Mouse (Mus musculus): ENCODE results near the gene Dennd5b. TPM values are rescaled to one million over a fixed set of nuclear protein-coding genes. Genes with fewer than 3 reads are reported as not detected.
"Not testable (repeated sequence)": the region's sequence is repeated elsewhere in the genome, so short reads cannot be mapped to it uniquely, and the experiment has no call there.

Gene Dennd5b
- polyA plus RNA-seq, 1 experiment, result 9.1 TPM

DNA sequence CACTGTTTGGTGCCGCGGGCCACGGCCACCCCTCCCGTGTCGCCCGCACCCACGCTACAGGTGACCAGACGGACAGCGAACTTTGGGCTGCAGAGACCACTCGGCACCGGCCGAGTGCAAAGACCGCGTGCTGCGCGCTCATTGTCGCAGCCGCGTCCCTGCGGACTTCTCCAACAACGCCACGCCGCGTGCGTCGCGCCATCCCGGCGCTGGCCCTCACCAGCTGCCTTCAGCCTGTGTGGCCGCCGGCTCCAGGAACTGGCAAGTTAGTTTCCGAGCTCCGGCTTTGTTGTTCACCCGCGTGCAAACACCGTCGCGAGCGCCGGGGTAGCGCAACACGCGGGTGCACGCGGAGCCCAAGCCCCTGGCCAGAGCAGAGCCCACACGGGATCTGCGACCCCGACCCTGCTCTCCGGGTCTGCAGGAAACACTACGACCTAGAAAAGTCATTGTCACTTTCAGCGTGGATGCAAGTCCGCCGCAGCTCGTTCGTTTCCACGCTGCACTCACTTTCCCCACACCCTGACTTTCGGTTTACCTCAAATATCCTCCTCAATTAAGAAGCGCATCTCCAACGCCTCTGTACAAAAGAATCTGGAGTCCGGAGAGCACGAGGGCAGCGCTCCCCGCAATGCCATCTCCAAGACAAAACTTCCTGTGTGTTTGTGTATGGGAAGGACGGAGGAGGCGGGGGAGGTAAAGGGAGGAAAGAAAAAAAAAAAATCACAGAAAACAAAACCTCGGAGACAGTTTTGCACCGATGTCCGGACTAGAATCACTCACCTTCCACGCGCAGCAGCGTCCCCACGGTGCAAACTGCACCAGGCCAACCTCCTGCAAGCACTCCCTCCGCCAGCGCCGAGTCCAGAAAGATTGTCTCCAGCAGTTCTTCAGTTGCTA is 155.7 kb downstream of the Dennd5b start:
- Histone ChIP-seq H3K36me3 (ENCODE audit: control insufficient read depth, insufficient read depth, low read length) (no peaks in the 10 kb centered on the region), H3K4me3 (ENCODE audit: control insufficient read depth, low read depth, low read length) (peak overlapping the region; percentile 83), H3K27ac (ENCODE audit: control insufficient read depth, insufficient read depth, low read depth, low read length) (peak overlapping the region; percentile 69), H3K4me1 (ENCODE audit: control insufficient read depth, insufficient read depth, low read length) (peaks cover 14% of the 10 kb centered on the region), H3K27me3 (ENCODE audit: control insufficient read depth, insufficient read depth, low read length) (no peaks in the 10 kb centered on the region)
- TF ChIP-seq CTCF (IDR thresholded peaks at IDR 0.05; ENCODE audit: control insufficient read depth, insufficient read depth, insufficient replicate concordance, low read depth, low read length) (no peak), POLR2A (IDR thresholded peaks at IDR 0.05; ENCODE audit: control insufficient read depth, low read depth, low read length) (no peak)

DNA sequence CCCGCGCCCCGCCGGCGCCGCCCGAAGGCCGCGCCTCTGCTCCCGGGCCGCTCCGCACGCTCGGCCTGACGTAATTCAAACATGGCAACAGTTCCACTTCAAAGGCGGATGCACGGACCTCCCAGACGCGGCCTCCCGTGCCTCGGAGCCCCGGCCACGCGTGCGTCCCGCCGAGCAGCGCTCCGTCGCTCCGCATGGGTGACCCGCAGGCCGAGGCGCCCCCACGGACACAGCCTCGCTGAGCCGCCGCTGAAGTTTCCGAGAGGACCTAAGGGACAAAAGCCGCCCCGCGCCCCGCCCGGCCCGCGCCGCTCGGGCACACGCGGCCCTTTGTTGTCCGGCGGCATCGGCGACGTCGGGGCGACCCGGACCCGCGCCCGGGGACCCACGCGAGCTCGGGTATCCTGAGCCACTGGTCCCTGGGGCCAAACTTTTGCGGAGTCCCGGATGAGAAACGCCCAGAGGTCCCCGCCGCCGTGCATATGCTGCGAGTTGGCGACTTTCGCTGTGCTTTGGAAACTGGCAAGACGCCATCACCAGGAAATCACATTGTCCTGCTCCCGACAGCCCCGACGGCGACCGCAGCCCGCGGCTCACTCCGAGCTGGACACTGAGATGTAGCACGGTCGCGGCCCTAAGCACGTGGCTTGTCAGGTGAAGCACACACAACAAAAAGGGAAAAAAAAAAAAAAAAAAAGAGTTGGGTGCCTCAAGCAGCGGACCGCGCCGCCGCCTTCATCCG is 156.5 kb downstream of the Dennd5b start:
- Histone ChIP-seq H3K27ac (ENCODE audit: control insufficient read depth, insufficient read depth, low read depth, low read length) (peak overlapping the region; percentile 69), H3K27me3 (ENCODE audit: control insufficient read depth, insufficient read depth, low read length) (no peaks in the 10 kb centered on the region), H3K4me3 (ENCODE audit: control insufficient read depth, low read depth, low read length) (peak overlapping the region; percentile 83), H3K4me1 (ENCODE audit: control insufficient read depth, insufficient read depth, low read length) (peaks cover 14% of the 10 kb centered on the region), H3K36me3 (ENCODE audit: control insufficient read depth, insufficient read depth, low read length) (no peaks in the 10 kb centered on the region)
- TF ChIP-seq CTCF (IDR thresholded peaks at IDR 0.05; ENCODE audit: control insufficient read depth, insufficient read depth, insufficient replicate concordance, low read depth, low read length) (no peak), POLR2A (IDR thresholded peaks at IDR 0.05; ENCODE audit: control insufficient read depth, low read depth, low read length) (no peak)

DNA sequence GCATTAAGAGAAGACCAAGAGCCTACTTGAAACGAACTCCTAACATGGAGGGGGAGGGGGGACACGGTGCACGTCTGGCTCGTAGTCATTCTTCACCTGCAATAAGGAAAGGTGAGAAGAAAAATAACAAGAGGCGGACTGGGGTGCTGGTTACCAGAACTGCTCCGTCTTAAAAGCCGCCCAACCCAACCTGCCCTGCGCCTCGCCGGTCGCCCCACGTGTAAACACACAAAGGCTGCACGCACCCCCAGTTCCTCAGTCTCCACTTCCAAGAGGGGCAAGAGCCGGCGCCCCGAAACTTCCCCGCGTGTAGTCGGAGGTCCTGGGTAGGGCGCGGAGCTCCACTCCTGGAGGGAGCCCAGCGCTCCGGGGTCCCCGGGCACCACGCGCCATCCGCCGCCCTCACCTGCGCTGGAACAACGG is 157.1 kb downstream of the Dennd5b start:
- H3K4me1 ChIP-seq (ENCODE audit: control insufficient read depth, insufficient read depth, low read length), result peaks cover 14% of the 10 kb centered on the region
- TF ChIP-seq POLR2A (IDR thresholded peaks at IDR 0.05; ENCODE audit: control insufficient read depth, low read depth, low read length) (no peak), CTCF (IDR thresholded peaks at IDR 0.05; ENCODE audit: control insufficient read depth, insufficient read depth, insufficient replicate concordance, low read depth, low read length) (no peak)
- H3K36me3 ChIP-seq (ENCODE audit: control insufficient read depth, insufficient read depth, low read length), result no peaks in the 10 kb centered on the region

DNA sequence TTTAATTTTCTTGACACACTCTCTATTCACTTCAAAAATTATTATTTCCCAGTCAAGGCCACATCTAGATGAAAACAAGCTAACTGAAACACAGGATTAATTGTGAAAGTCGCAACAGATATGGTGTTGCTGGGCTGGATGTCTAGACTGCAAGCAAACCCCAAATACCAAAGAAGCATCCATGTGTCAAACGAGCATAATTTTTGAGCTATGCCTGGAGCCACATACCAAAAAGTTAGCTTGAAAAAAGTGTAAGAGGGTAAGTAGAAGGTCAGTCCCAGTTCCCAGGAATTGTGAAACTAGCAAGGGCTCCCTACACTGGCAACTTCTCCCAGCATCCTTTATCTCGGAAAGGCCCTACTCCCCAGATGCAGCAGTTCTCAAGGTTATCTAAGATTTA is 157.8 kb downstream of the Dennd5b start:
- Histone ChIP-seq H3K27ac (ENCODE audit: control insufficient read depth, insufficient read depth, low read depth, low read length) (no peak overlapping the region), H3K27me3 (ENCODE audit: control insufficient read depth, insufficient read depth, low read length) (no peaks in the 10 kb centered on the region), H3K4me1 (ENCODE audit: control insufficient read depth, insufficient read depth, low read length) (peaks cover 14% of the 10 kb centered on the region), H3K4me3 (ENCODE audit: control insufficient read depth, low read depth, low read length) (no peak overlapping the region), H3K36me3 (ENCODE audit: control insufficient read depth, insufficient read depth, low read length) (no peaks in the 10 kb centered on the region)
- no peak for TF ChIP-seq POLR2A (IDR thresholded peaks at IDR 0.05; ENCODE audit: control insufficient read depth, low read depth, low read length)
- no peak for TF ChIP-seq CTCF (IDR thresholded peaks at IDR 0.05; ENCODE audit: control insufficient read depth, insufficient read depth, insufficient replicate concordance, low read depth, low read length)

More for the DNA sequence above, 157.1 kb downstream of the Dennd5b start:
- H3K4me3 ChIP-seq (ENCODE audit: control insufficient read depth, low read depth, low read length), result peak overlapping the region; percentile 83
- peak overlapping the region; percentile 69 for H3K27ac ChIP-seq (ENCODE audit: control insufficient read depth, insufficient read depth, low read depth, low read length)
- H3K27me3 ChIP-seq (ENCODE audit: control insufficient read depth, insufficient read depth, low read length), result no peaks in the 10 kb centered on the region

DNA sequence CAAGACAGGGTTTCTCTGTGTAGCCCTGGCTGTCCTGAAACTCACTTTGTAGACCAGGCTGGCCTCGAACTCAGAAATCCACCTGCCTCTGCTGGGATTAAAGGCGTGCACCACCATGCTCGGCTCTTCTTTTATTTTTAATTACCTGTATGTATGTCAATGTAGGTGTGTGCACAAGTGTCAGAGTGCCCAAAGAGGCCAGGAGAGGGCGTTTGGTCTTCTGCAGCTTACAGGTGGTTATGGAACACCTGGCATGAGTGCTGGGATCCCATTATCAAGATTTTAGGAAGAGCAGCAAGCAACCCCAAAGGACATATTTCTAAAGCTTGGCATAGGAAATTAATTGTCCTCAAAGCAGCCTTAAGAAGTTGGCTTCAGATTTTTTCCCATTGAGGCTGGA is 159.1 kb downstream of the Dennd5b start:
- Histone ChIP-seq H3K4me3 (ENCODE audit: control insufficient read depth, low read depth, low read length) (no peak overlapping the region), H3K4me1 (ENCODE audit: control insufficient read depth, insufficient read depth, low read length) (peaks cover 14% of the 10 kb centered on the region)
- TF ChIP-seq CTCF (IDR thresholded peaks at IDR 0.05; ENCODE audit: control insufficient read depth, insufficient read depth, insufficient replicate concordance, low read depth, low read length) (no peak), POLR2A (IDR thresholded peaks at IDR 0.05; ENCODE audit: control insufficient read depth, low read depth, low read length) (no peak)

DNA sequence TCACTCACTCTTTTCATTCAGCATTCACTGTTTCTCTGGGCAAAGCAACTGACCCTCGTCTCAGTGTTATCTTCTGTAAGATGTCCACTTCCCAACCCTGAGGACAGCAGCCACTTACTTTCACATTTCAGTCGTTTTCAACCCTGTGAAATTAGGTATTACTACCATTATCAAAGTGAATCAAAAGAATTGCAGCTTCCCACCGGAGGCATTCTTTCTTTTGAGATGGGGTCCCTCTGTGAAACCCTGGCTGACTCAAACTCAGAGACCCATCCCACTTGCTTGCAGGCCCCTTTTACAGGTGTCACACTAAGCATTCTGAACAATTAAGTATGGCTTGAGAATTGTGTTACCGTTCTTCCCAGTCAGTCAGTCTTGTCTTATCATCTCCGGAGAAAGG is 159.6 kb downstream of the Dennd5b start:
- Histone ChIP-seq H3K4me3 (ENCODE audit: control insufficient read depth, low read depth, low read length) (no peak overlapping the region), H3K36me3 (ENCODE audit: control insufficient read depth, insufficient read depth, low read length) (no peaks in the 10 kb centered on the region), H3K27ac (ENCODE audit: control insufficient read depth, insufficient read depth, low read depth, low read length) (no peak overlapping the region), H3K4me1 (ENCODE audit: control insufficient read depth, insufficient read depth, low read length) (peaks cover 14% of the 10 kb centered on the region), H3K27me3 (ENCODE audit: control insufficient read depth, insufficient read depth, low read length) (no peaks in the 10 kb centered on the region)
- no peak for TF ChIP-seq POLR2A (IDR thresholded peaks at IDR 0.05; ENCODE audit: control insufficient read depth, low read depth, low read length)
- no peak for TF ChIP-seq CTCF (IDR thresholded peaks at IDR 0.05; ENCODE audit: control insufficient read depth, insufficient read depth, insufficient replicate concordance, low read depth, low read length)

More for the DNA sequence above, 159.1 kb downstream of the Dennd5b start:
- H3K27me3 ChIP-seq (ENCODE audit: control insufficient read depth, insufficient read depth, low read length), result no peaks in the 10 kb centered on the region
- no peak overlapping the region for H3K27ac ChIP-seq (ENCODE audit: control insufficient read depth, insufficient read depth, low read depth, low read length)
- H3K36me3 ChIP-seq (ENCODE audit: control insufficient read depth, insufficient read depth, low read length), result no peaks in the 10 kb centered on the region

DNA sequence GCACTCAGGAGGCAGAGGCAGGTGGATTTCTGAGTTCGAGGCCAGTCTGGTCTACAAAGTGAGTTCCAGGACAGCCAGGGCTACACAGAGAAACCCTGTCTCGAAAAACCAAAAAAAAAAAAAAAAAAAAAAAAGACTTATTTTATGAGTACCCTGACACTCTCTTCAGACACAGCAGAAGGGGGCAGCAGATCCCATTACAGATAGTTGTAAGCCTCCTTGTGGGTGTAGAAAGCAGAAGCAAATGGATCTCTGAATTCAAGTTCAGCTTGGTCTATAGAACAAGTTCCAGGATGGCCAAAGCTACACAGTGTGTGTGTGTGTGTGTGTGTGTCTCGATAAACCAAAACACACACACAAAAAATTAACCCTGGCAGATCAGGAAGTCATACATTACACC is 161.1 kb downstream of the Dennd5b start:
- not testable (repeated sequence) for H3K27me3 ChIP-seq (ENCODE audit: control insufficient read depth, insufficient read depth, low read length); H3K36me3 ChIP-seq (ENCODE audit: control insufficient read depth, insufficient read depth, low read length); H3K4me1 ChIP-seq (ENCODE audit: control insufficient read depth, insufficient read depth, low read length)

More for the DNA sequence above, 161.1 kb downstream of the Dennd5b start:
- H3K4me3 ChIP-seq (ENCODE audit: control insufficient read depth, low read depth, low read length); H3K27ac ChIP-seq (ENCODE audit: control insufficient read depth, insufficient read depth, low read depth, low read length): not testable (repeated sequence)

Other genes with a start within 250 kb of the Dennd5b start
- gene Caprin2, start 205.4 kb downstream of the Dennd5b start, polyA plus RNA-seq (2012; rRNA removed), result 11.6 and 16.8 TPM in 2 replicates
- 1.9 and 3.3 TPM in 2 replicates for gene Sinhcaf, start 155.2 kb downstream of the Dennd5b start, polyA plus RNA-seq (2012; rRNA removed)
- not detected in 2 replicates for gene Gm10203, start 28.5 kb upstream of the Dennd5b start, polyA plus RNA-seq (2012; rRNA removed)
- gene Etfbkmt, start 38.2 kb upstream of the Dennd5b start, polyA plus RNA-seq (2012; rRNA removed), result 12.6 and 17.5 TPM in 2 replicates
- 47.5 and 58.4 TPM in 2 replicates for gene Amn1, start 87.0 kb upstream of the Dennd5b start, polyA plus RNA-seq (2012; rRNA removed)
- gene Resf1, start 207.7 kb upstream of the Dennd5b start, polyA plus RNA-seq (2012; rRNA removed), result 2.6 and 2.8 TPM in 2 replicates